Mouse (Mus musculus) kidney, adult 8-10 months (tissue): ENCODE measurements around the gene Slc26a9.

ENCODE experiments used
- DNase-seq, 2 experiments: peaks; one replicate each; pipeline ENCODE4 v3.0.0; 2022

Gene Slc26a9

GRCm38 (mm10) chr1:131743868-131744464 lies at the start of gene Slc26a9:
Gene Slc26a9 (plus strand): TSS chr1:131744022.
- DNase-seq = no peak

GRCm38 (mm10) chr1:131695308-131695707 lies 48.5 kb upstream of the Slc26a9 start:
- DNase-seq = no peak

- DNase-seq = no peak
These were observed 47.5 kb upstream of the Slc26a9 start for GRCm38 (mm10) chr1:131696325-131696724.

- no peak for DNase-seq
These were observed 45.1 kb upstream of the Slc26a9 start for GRCm38 (mm10) chr1:131698770-131699169.

- DNase-seq = no peak
These were observed 44.2 kb upstream of the Slc26a9 start for GRCm38 (mm10) chr1:131699642-131700041.

GRCm38 (mm10) chr1:131700447-131700846 lies 43.4 kb upstream of the Slc26a9 start:
- DNase-seq = no peak

- no peak for DNase-seq
These were observed 42.4 kb upstream of the Slc26a9 start for GRCm38 (mm10) chr1:131701391-131701790.

- no peak for DNase-seq
These were observed 41.6 kb upstream of the Slc26a9 start for GRCm38 (mm10) chr1:131702094-131702766.

GRCm38 (mm10) chr1:131703482-131703881 lies 40.3 kb upstream of the Slc26a9 start:
- no peak for DNase-seq

- peak; percentile 36 to 74 for DNase-seq
These were observed 35.5 kb upstream of the Slc26a9 start for GRCm38 (mm10) chr1:131708338-131708737.

- no peak for DNase-seq
These were observed 32.3 kb upstream of the Slc26a9 start for GRCm38 (mm10) chr1:131711518-131711917.

- peak; percentile 73 to 87 for DNase-seq
These were observed 31.4 kb upstream of the Slc26a9 start for GRCm38 (mm10) chr1:131712386-131712785.

GRCm38 (mm10) chr1:131714388-131715337 lies 29.2 kb upstream of the Slc26a9 start:
- DNase-seq = no peak

- DNase-seq = no peak
These were observed 24.7 kb upstream of the Slc26a9 start for GRCm38 (mm10) chr1:131718952-131719694.

GRCm38 (mm10) chr1:131721989-131722388 lies 21.8 kb upstream of the Slc26a9 start:
- DNase-seq = no peak

- no peak for DNase-seq
These were observed 20.3 kb upstream of the Slc26a9 start for GRCm38 (mm10) chr1:131723549-131723948.

- DNase-seq = no peak
These were observed 17.2 kb upstream of the Slc26a9 start for GRCm38 (mm10) chr1:131726586-131726985.

- peak; percentile 34 to 58 for DNase-seq
These were observed 13.0 kb upstream of the Slc26a9 start for GRCm38 (mm10) chr1:131730639-131731437.

GRCm38 (mm10) chr1:131733474-131734180 lies 10.2 kb upstream of the Slc26a9 start:
- peak; percentile 59 to 63 for DNase-seq

- no peak for DNase-seq
These were observed 9.1 kb upstream of the Slc26a9 start for GRCm38 (mm10) chr1:131734657-131735273.

- no peak for DNase-seq
These were observed 7.3 kb upstream of the Slc26a9 start for GRCm38 (mm10) chr1:131736494-131736893.
